Mouse (Mus musculus): ENCODE results near the gene Arhgap24. TPM values are rescaled to one million over a fixed set of nuclear protein-coding genes. Genes with fewer than 3 reads are reported as not detected.

The Arhgap24 gene
- 4.4 TPM for polyA plus RNA-seq (2017; shearing (Covaris generic))

DNA sequence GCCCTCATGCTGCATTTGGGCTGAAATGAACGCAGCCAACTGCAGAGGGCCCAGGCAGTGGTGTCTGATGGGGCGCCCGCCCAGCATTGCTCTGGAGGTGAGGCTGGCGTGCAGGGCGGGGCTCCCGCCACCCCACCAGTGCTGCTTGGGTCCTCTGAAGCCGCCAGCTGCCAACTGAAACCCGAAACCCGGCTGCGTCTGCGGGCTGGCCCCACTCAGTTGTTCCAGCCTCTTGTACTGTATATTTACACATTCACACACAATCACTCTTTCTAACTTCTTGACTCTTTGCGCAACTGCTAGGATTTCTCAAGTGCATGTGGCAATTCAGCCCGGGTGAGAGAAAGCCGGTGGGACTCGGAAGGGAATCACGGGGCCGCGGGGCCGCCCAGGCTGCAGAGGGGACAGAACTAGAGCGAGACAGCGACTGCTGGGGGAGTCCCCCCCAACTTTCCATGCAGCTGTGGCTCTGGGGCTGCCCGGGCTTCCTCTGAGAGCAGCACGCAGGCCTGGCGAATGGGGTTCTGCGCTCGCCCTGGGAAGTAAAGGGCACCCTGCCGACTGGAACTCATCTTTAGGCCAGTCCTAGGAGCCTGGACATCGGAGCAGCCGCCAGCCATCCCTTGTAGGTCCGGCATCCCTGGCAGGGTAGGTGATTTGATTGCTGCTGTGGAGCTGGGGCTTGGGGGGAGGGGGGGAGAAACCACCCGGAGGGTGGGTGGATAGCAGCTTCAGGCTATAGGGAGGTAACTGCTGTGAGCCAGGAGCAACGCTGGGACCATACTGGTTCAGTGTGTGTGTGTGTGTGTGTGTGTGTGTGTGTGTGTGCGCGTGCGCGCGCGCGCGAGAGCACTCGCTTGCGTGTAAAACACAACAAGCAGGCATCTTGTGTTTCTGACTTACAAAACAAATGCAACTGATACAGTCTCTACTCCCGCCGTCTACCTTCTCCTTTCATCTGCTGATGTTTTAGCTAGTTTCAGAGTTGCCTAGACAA is at the start of gene Arhgap24:
Gene Arhgap24, plus strand, starts transcription at position 177 of the 997 bp plus-strand sequence.

